Mouse (Mus musculus) NIH3T3 (cell line): ENCODE data around the gene Cyb5d1.

Experiments
- DNase-seq: peaks from one replicate; pipeline ENCODE4 v3.0.0-alpha.2; 2012; ENCODE audit warnings: low read depth

The Cyb5d1 gene

DNA sequence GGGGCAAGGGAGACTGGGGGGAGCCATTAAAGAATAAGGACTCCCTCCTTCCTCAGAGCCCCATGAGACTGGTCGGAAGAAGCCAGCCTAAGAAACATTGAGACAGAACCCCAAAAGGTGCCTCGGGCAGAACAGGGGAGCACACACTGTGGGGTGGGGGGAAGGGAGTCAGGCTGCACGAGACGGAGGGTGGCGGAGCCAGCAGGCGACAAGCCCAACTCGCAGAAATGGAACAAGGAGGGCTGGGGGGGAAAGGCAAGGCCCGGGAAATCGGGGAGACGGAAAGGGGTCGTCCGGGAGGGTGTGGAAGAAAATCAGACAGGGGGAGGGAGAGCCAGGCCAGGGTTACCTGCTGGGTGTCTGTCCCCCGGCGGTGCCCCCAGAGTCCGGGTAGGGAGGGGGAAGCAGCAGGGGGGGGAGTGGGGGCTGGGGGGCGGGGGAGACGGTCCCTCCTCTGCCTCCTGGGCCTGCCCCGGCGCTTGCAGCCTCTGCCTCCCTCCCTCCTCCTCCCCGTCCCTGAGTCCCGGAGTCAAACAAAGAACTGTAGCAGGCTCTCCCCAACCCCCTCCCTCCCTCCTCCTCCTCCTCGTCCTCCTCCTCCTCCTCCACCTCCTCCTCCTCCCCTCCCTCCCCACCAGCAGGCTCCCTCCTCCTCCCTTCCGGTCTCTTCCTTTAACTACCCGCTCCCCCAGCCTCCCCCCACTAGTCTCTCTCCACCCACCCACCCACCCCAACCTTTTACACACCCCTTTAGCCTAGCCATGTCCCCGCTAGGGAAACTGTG is 20.4 kb upstream of the Cyb5d1 start:
- DNase-seq, result peak; percentile 78

- DNase-seq, result peak; percentile 65
Measured at GRCm38 (mm10) chr11:69415327-69415667, 19.9 kb upstream of the Cyb5d1 start.

DNA sequence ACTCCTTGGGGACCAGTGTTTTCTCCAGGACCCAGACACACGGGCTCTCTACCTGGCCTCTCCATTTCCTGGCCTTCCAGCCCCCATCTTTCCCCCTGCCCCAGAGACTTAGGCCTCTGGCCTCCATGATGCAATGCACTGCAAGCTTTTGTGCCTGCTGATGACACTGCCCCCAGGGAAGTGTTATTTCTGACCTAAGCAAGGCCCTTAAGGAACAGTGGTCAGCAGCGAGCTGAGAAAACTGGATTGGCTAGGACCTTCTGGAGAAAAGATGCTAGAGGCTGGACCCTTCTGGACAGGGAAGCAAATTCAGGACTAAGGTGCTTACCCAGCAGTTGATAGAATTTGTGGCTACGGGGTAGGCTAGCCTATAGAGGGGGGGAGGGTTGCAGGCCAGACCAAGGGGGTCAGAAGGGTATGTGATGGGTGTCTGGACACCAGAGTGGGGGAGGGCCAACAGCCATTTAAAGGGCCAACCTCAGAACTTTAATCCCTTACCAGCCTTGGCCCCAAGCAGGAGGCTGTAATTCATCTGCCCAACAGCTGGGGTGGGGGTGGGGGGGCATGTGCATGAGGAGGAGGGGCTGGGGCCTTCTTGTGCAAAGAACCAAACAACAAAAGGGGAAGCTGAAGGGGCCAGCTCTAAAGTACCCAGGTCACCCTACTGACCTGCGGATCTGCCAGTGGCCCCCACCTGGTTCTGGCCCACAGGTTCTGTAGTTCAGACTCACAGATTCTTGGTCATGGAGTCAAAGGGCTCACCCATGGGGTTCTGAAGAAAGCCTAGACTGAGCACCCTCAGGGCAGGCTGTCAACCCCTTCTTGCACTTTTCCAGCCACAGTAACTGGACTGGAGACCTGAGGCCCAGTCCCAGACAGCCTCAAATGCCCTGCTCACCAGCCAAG is 19.2 kb upstream of the Cyb5d1 start:
- peak; percentile 57 for DNase-seq

- DNase-seq, result peak; percentile 54
Measured at GRCm38 (mm10) chr11:69413221-69414181, 18.1 kb upstream of the Cyb5d1 start, which contains the start of gene Kdm6b. TSS of gene Kdm6b (minus strand) at chr11:69413675.

- DNase-seq, result no peak
Measured at GRCm38 (mm10) chr11:69412548-69412947, 17.1 kb upstream of the Cyb5d1 start.

GRCm38 (mm10) chr11:69411538-69412203 is 16.2 kb upstream of the Cyb5d1 start:
- peak; percentile 92 for DNase-seq

GRCm38 (mm10) chr11:69411073-69411535 is 15.7 kb upstream of the Cyb5d1 start:
- DNase-seq, result peak; percentile 97

- DNase-seq, result peak; percentile 84
Measured at GRCm38 (mm10) chr11:69410310-69411072, 15.1 kb upstream of the Cyb5d1 start.

GRCm38 (mm10) chr11:69410045-69410309 is 14.5 kb upstream of the Cyb5d1 start:
- no peak for DNase-seq

- DNase-seq, result peak; percentile 80
Measured at GRCm38 (mm10) chr11:69409378-69410044, 14.1 kb upstream of the Cyb5d1 start.

GRCm38 (mm10) chr11:69408541-69409377 is 13.3 kb upstream of the Cyb5d1 start:
- DNase-seq, result peak; percentile 89

GRCm38 (mm10) chr11:69407724-69408004 is 12.2 kb upstream of the Cyb5d1 start:
- DNase-seq, result no peak

DNA sequence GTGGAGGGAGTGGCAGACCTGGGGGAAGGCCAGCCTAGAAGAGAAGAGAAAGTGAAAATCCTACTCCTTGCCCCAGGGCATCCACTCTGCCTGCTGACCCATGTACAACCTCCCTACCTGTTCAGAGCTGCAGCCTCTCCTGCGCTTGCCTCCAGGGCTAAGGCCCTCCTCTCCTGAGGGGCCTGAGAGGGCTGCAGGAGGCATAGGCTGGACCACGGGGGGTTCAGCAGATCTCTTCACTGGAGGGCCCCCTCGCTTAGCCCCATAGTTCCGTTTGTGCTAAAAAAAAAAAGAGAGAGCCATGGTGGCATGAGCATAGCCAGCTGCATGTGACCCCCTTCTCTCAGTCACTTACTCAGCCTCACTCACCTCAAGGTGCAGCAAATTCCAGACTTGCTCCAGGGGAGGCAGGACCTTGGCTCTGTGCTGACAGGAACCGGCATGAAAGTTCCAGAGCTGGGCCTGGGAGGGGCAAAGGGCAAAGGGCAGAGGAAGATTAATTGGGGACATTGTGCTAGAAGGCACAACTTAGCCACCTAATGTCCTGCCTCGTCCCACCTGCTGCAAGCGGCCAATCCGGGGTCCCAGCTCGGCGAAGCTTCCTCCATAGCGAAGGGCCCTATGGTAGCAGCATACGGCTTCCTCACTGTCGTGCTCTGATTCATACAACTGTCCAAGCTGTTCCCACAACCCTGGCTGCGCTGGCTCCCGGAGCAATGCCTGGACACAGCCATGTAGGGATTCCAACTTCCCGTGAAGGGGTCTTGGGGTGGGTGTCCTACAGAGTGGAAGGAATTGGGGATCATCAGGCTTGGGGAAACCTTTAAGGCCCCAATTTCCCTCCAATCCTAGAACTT is 11.7 kb upstream of the Cyb5d1 start:
- no peak for DNase-seq

DNA sequence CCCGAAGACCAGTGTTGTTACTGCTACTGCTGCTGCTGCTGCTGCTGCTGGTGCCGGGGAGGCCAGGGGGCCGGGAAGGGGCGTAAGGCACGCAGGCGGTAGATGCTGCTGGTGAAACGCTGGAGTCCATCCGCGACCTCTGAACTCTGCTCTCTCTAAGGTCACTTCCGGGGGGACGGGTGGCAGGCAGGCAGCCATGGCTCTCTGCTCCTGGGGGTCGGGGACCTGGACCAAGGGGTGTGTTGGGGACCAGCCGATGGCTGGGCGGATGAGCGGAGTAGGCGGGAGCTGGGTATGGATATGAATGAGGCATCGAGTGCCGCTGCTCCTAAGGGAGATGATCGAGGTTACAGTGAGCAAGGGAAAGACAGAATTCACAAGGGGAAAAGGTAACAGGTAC is 10.9 kb upstream of the Cyb5d1 start:
- no peak for DNase-seq

DNA sequence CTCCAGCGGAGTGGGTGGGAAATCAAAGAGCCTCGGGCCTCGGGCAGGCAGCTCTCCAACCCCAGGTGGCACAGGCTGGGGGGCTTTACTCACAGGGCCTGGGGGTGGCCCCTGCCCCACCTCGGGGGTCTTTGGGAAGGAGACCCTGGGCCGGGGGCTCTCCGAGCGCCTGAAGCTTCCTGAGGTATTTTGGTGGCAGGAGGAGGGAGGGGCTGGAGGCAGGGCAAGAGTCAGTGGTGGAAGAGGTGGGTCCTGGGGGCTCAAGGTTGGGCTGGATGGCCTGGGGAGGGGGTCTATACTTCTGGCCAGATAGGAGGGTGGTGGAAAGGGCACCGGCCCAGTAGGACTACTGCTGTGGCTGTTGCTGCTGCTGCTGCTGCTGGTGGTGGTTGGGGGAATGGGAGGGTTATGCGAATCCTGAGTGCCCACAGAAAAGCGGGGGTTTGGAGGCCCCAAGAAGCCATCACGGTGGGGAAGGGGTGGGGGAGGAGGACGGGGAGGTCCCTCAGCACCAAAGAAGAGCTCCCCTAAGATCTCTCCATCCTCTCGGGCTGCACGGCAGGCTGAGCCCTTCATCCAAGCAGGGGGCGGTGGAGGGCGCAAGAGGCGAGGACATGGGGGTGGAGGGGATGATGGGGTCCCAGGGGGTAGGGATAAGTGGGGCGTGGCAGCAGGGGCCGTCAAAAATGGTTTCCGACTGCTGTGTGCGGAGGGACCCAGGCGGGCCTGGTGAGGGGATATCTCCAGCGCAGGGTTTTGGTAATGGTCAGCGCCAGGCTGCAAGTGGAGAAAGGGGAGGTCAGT is 10.2 kb upstream of the Cyb5d1 start:
- DNase-seq, result no peak

DNA sequence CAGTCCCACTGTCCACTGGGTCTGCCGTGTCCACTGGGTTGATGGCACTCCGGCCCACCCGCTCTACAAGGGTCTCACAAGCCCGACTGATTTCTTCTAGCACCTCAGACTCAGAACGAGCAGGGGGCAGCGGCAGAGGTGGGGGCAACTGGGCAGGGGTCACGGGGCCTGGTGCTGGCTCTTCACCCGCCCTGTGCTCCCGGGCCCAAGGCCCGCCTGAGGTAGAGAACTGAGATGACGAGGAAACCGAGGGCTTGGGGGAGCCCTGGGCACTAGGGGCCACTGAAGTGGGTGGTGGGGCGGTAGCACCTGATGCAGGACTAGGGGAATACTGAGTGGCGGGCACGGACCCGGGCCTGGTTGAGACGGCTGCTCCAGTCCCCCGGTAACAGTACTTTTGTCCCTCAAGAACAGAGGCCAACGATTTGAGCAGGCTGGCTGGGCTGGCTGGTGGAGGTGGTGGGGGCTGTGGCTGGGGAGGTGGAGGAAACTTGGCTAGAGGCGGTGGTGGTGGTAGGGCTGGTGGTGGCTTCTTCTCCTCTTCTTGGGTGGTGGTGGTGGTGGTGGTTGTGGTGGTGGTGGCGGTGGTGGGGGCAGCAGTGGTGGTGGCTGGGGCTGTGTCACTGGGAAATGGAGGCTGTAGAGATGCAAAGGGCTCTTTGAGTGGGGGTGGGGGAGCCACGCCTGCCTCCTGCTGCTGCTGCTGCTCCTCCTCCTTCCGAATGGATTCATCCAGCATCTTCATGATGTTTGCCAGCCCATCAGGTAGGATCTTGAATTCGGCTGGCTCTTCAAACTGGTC is 9.4 kb upstream of the Cyb5d1 start:
- DNase-seq, result no peak
